Mouse (Mus musculus) A20 (cell line): ENCODE data around the gene Xylt1.

ENCODE experiments used
- DNase-seq: peaks from one replicate; pipeline ENCODE4 v3.0.0-alpha.2; 2011; ENCODE audit warnings: low read depth, low spot score

The Xylt1 gene

GRCm38 (mm10) chr7:117435730-117436441 is 55.1 kb downstream of the Xylt1 start:
- DNase-seq: no peak

GRCm38 (mm10) chr7:117436892-117437291 is 56.1 kb downstream of the Xylt1 start:
- DNase-seq: no peak

- no peak for DNase-seq
These were observed 60.2 kb downstream of the Xylt1 start for GRCm38 (mm10) chr7:117440994-117441393.

- DNase-seq: no peak
These were observed 61.9 kb downstream of the Xylt1 start for GRCm38 (mm10) chr7:117442639-117443038.

GRCm38 (mm10) chr7:117443215-117443614 is 62.4 kb downstream of the Xylt1 start:
- DNase-seq: no peak

- no peak for DNase-seq
These were observed 64.7 kb downstream of the Xylt1 start for GRCm38 (mm10) chr7:117445471-117445870.

GRCm38 (mm10) chr7:117449605-117450004 is 68.8 kb downstream of the Xylt1 start:
- no peak for DNase-seq

GRCm38 (mm10) chr7:117451212-117451611 is 70.4 kb downstream of the Xylt1 start:
- DNase-seq: no peak

GRCm38 (mm10) chr7:117452269-117452668 is 71.5 kb downstream of the Xylt1 start:
- no peak for DNase-seq

GRCm38 (mm10) chr7:117454789-117455548 is 74.2 kb downstream of the Xylt1 start:
- no peak for DNase-seq

GRCm38 (mm10) chr7:117462196-117462935 is 81.6 kb downstream of the Xylt1 start:
- DNase-seq: no peak

GRCm38 (mm10) chr7:117464956-117465355 is 84.2 kb downstream of the Xylt1 start:
- DNase-seq: no peak

GRCm38 (mm10) chr7:117466006-117466780 is 85.4 kb downstream of the Xylt1 start:
- no peak for DNase-seq

- DNase-seq: no peak
These were observed 89.5 kb downstream of the Xylt1 start for GRCm38 (mm10) chr7:117470243-117470802.

GRCm38 (mm10) chr7:117472055-117472780 is 91.4 kb downstream of the Xylt1 start:
- DNase-seq: no peak

GRCm38 (mm10) chr7:117472781-117473743 is 92.3 kb downstream of the Xylt1 start:
- no peak for DNase-seq

GRCm38 (mm10) chr7:117474302-117474701 is 93.5 kb downstream of the Xylt1 start:
- DNase-seq: no peak

- DNase-seq: no peak
These were observed 94.3 kb downstream of the Xylt1 start for GRCm38 (mm10) chr7:117475106-117475505.

GRCm38 (mm10) chr7:117478937-117479336 is 98.2 kb downstream of the Xylt1 start:
- no peak for DNase-seq
